Mouse (Mus musculus) megakaryocyte, embryonic 14.5 days (primary cell): ENCODE measurements at regions not wholly inside any gene's neighbourhood (a gene's known extent, or its start where the extent isn't known, plus 50 kb on each side); places are given as distances from the start of the nearest gene placed in this dataset.
A peak's percentile ranks its signal among the peaks of the same experiment; 100 is the strongest.

Source experiments
- H3K27me3 ChIP-seq: replicated peaks from 2 replicates; pipeline ENCODE3; 2012; ENCODE audit warnings: inconsistent platforms
- H3K36me3 ChIP-seq: replicated peaks from 2 replicates; pipeline ENCODE3; 2012; ENCODE audit warnings: low read length, inconsistent platforms, mixed read lengths
- H3K4me1 ChIP-seq: 2 replicates; pipeline ENCODE4 v1.6.1; 2012; ENCODE audit warnings: inconsistent platforms
- H3K4me3 ChIP-seq: replicated peaks from 2 replicates; pipeline ENCODE3; 2012; ENCODE audit warnings: moderate library complexity, mild to moderate bottlenecking, inconsistent platforms
- H3K9me3 ChIP-seq: 2 replicates; pipeline ENCODE4 v1.6.1; 2012; ENCODE audit warnings: inconsistent platforms
- FLI1 ChIP-seq: IDR thresholded peaks from 2 replicates; pipeline ENCODE4 v1.6.1; 2012; ENCODE audit warnings: low read length, inconsistent platforms, mixed read lengths
- GATA1 ChIP-seq: IDR thresholded peaks from 3 replicates; pipeline ENCODE4 v1.6.1; 2012; ENCODE audit warnings: mixed read lengths, low read length, inconsistent platforms, borderline replicate concordance

GRCm38 (mm10) chr12:107755820-107756517, 247.4 kb downstream of the Bcl11b start:
- Histone ChIP-seq H3K27me3 (no peaks in the 10 kb centered on the region), H3K9me3 (peaks cover 74% of the 10 kb centered on the region), H3K4me1 (no peaks in the 10 kb centered on the region), H3K4me3 (no peak overlapping the region), H3K36me3 (no peaks in the 10 kb centered on the region)
- TF ChIP-seq GATA1 (no peak), FLI1 (no peak)

GRCm38 (mm10) chr12:107757184-107757583, 246.2 kb downstream of the Bcl11b start:
- peaks cover 73% of the 10 kb centered on the region for H3K9me3 ChIP-seq
- H3K4me1 ChIP-seq, result no peaks in the 10 kb centered on the region
- H3K36me3 ChIP-seq, result no peaks in the 10 kb centered on the region
- no peak for TF ChIP-seq GATA1
- H3K4me3 ChIP-seq, result no peak overlapping the region
- no peaks in the 10 kb centered on the region for H3K27me3 ChIP-seq

GRCm38 (mm10) chr12:107757996-107758791, 245.2 kb downstream of the Bcl11b start:
- TF ChIP-seq GATA1, result no peak
- TF ChIP-seq FLI1, result no peak
- H3K27me3 ChIP-seq, result no peaks in the 10 kb centered on the region
- H3K36me3 ChIP-seq, result no peaks in the 10 kb centered on the region
- H3K4me3 ChIP-seq, result no peak overlapping the region
- H3K4me1 ChIP-seq, result no peaks in the 10 kb centered on the region
- H3K9me3 ChIP-seq, result peaks cover 73% of the 10 kb centered on the region

- H3K9me3 ChIP-seq, result peaks cover 71% of the 10 kb centered on the region
- H3K4me3 ChIP-seq, result peak overlapping the region; percentile 23
- no peaks in the 10 kb centered on the region for H3K4me1 ChIP-seq
- TF ChIP-seq GATA1 (no peak), FLI1 (no peak)
- no peaks in the 10 kb centered on the region for H3K27me3 ChIP-seq
- H3K36me3 ChIP-seq, result no peaks in the 10 kb centered on the region
These were observed 244.1 kb downstream of the Bcl11b start for GRCm38 (mm10) chr12:107759291-107759690.

- Histone ChIP-seq H3K4me3 (no peak overlapping the region), H3K4me1 (no peaks in the 10 kb centered on the region), H3K27me3 (no peaks in the 10 kb centered on the region), H3K9me3 (peaks cover 68% of the 10 kb centered on the region), H3K36me3 (no peaks in the 10 kb centered on the region)
- TF ChIP-seq GATA1 (no peak), FLI1 (no peak)
These were observed 243.5 kb downstream of the Bcl11b start for GRCm38 (mm10) chr12:107759911-107760310.

GRCm38 (mm10) chr12:107762140-107762539, 241.3 kb downstream of the Bcl11b start:
- Histone ChIP-seq H3K4me3 (no peak overlapping the region), H3K27me3 (no peaks in the 10 kb centered on the region), H3K9me3 (peaks cover 60% of the 10 kb centered on the region), H3K4me1 (no peaks in the 10 kb centered on the region), H3K36me3 (no peaks in the 10 kb centered on the region)
- TF ChIP-seq FLI1 (no peak), GATA1 (no peak)

- H3K9me3 ChIP-seq, result peaks cover 42% of the 10 kb centered on the region
- H3K36me3 ChIP-seq, result no peaks in the 10 kb centered on the region
- H3K4me3 ChIP-seq, result no peak overlapping the region
- no peaks in the 10 kb centered on the region for H3K27me3 ChIP-seq
- TF ChIP-seq GATA1 (no peak), FLI1 (no peak)
- no peaks in the 10 kb centered on the region for H3K4me1 ChIP-seq
These were observed 233.4 kb downstream of the Bcl11b start for GRCm38 (mm10) chr12:107769801-107770515.

GRCm38 (mm10) chr12:107770516-107770836, 232.9 kb downstream of the Bcl11b start:
- TF ChIP-seq FLI1 (no peak), GATA1 (no peak)
- no peaks in the 10 kb centered on the region for H3K27me3 ChIP-seq
- H3K4me3 ChIP-seq, result no peak overlapping the region
- H3K4me1 ChIP-seq, result no peaks in the 10 kb centered on the region
- peaks cover 41% of the 10 kb centered on the region for H3K9me3 ChIP-seq
- no peaks in the 10 kb centered on the region for H3K36me3 ChIP-seq

GRCm38 (mm10) chr12:107771325-107771724, 232.1 kb downstream of the Bcl11b start:
- Histone ChIP-seq H3K4me1 (no peaks in the 10 kb centered on the region), H3K27me3 (no peaks in the 10 kb centered on the region), H3K4me3 (no peak overlapping the region), H3K36me3 (no peaks in the 10 kb centered on the region), H3K9me3 (peaks cover 44% of the 10 kb centered on the region)
- no peak for TF ChIP-seq FLI1
- no peak for TF ChIP-seq GATA1

GRCm38 (mm10) chr12:107771809-107772208, 231.6 kb downstream of the Bcl11b start:
- TF ChIP-seq FLI1 (no peak), GATA1 (no peak)
- Histone ChIP-seq H3K4me3 (no peak overlapping the region), H3K4me1 (no peaks in the 10 kb centered on the region), H3K9me3 (peaks cover 49% of the 10 kb centered on the region), H3K27me3 (no peaks in the 10 kb centered on the region), H3K36me3 (no peaks in the 10 kb centered on the region)
